Mouse (Mus musculus) kidney, postnatal 4 days (tissue): ENCODE measurements around the gene 4930558K02Rik.
A peak's percentile ranks its signal among the peaks of the same experiment; 100 is the strongest.

Experiments used
- DNase-seq, 2 experiments: peaks; one replicate each; pipeline ENCODE4 v3.0.0; 2021; ENCODE audit warnings: mixed read lengths in 2 of 2

The 4930558K02Rik gene

DNA sequence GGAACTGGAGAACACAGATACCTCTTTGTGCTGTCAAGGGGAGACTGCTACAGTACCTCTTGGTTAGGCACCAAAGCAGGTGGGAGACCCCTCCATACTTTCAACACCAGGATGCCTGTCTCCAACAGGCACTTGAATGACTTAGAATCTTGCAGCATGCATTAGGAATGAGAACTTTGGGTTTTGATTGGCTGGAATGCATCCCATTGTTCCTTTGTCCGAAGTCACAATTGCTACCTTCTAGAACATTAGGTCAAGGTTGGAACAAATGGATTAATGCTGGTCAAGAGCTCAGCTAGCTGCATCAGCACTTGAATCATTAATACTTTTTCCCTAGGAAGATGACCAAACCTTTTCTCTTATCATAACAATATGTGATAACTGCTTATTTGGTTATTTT is at the start of gene 4930558K02Rik:
TSS of gene 4930558K02Rik (minus strand) at position 101 of the 400 bp plus-strand sequence.
- DNase-seq, result no peak

DNA sequence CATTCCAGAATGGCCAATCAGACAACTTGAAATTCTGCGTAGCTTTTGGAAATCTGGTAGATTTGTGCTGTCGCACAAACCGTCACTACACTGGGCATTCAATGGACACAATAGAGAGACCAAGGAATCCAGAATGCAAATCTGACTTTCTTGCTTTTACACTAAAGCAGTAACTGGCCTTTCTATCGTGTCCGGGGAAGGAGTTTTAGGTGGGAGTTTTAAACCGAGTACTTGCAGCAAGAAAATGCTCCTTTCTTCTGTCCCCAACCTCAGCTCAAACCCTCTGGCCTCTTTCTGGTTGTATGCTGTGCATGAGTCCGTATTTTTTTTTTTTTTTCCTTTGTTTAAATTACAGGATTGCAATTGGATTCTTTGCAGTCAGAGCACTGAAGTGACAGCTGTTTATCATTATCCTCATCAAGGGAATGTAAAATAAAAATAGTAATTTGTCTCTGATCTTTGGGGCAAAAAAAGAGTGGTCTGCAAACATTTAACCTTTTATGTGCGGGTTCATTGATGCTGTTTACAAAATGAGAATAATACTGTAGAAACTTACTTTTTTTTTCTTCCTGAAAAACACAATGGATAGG is 44.3 kb upstream of the 4930558K02Rik start:
- DNase-seq, result no peak

DNA sequence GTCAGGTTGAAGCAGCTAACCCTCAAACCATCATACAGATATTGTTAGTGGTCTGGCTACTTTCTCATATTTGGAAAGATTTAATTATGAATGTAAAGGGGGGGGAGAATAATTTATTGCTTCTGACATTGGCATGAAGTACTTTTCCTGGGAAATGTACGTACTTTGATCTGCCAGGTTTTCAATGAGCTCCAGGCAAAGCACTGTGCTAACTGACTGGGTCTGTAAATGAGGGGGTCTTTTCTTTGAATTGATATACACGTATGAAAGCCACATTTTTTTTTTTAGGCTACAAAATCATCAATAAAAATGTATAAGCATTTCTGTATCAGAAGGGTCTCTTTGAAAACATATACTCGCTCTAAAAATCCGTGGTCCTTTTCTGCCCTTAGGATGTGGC is 41.3 kb upstream of the 4930558K02Rik start:
- DNase-seq, result no peak

DNA sequence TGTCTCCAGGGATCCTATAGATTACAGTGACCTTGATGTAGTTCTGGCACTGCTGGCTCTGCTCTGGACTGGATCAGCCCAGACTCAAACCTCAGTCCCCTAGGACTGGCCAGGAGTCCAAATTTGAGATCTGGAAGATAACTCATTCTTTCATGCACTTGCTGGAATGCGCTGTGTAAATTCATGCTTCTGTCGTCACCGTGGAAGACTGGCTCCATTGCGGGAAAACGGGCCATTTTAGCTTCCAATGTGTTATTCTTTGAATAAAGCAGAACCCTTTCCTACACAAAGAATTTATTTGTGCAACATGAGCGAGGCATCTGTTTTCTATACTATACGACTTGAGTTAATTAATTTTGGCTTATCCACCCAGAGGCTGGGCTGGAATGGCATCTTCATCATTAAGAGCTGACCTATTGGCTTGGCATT is 40.9 kb upstream of the 4930558K02Rik start:
- no peak for DNase-seq

DNA sequence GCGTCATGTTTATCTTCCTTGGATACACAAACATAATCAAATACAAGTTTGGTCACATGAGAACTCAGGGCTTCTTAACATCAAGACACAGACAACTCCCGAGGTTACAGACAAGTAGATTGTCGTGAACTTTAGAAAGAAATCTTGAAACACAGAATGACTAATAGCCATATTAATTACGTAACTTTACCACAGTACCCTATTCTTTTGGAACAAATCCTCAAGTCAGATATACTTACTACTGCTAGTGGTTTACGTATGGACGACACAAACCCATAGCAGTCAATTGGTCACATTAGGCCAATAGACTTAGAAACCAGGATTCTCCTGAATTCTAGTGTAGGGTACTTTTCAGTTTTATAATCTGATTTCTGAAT is 39.2 kb upstream of the 4930558K02Rik start:
- no peak for DNase-seq

DNA sequence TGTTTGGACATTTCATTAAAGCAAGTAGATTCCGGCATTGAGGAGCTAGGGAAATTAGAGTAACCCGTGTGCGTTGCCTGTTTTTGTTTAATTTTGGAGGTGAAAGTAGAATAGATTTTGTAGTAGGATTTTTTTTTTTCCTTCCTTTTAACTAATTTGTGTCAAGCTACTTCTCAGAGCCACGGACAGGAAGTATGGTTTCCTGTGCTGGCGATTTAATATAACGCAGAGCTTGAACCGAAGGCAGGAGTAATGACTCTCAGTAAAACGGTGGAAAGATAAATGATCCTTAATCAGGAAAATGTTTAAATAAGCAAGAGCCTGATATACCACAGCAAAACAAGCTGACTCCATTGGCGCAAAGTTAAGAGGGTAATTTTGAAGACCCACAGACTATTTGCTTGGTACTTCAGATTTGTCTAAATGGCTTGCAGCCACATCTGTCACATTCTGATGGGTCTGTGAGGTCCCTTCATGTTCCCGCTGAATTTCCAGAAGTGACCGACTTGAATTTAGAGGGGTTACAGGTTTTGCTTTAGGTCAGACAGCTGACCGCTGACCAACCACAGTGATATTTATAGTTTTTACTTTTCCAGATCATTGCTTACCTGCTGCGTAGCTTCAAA is 38.7 kb upstream of the 4930558K02Rik start:
- no peak for DNase-seq

DNA sequence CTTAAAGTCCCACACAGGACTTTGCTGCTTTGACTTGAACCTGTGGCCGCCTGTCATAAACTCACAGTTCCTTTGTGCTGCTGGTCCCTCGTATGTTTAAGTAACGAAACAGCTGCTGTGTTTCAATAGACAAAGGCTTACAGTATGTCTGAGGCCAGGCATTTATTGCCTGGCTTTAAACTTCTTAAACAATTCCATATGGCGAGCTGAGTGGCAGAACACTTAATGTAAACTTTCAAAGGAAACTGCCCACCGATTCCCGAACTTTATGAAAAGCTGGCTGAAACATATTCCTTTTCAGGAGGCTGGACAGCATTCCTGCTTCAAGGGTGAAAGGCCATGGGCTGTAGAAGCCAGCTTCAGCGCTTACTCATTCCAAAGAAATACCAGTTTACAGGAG is 37.5 kb upstream of the 4930558K02Rik start:
- no peak for DNase-seq

DNA sequence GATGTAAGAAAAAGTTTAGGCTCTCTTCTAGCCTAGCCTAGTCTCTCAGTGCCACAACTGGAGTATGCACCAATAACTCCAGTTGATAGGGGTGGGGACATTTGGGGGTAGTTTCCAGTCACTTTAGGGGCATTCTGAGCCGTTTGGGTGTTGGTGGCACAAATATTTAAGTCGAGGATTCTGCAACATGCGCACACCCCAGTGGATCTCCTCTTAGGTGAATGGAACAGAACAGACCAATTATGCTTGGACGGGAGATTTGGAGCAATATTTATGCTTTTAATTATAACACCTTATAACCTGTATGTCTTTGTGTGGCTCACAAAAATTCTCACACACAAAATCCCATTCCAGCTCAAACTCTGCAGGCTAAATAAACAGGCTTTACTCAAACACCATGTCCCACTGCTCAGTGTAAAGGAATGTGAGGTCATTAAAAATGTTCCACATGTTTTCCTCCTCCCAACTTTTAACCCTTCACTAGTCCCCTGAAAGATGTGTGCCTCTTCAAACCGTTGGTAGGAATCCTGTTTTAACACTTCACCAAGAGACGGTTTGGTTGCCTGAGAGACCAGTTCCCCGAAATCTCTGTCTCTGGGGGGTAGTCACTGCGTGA is 35.9 kb upstream of the 4930558K02Rik start:
- no peak for DNase-seq

DNA sequence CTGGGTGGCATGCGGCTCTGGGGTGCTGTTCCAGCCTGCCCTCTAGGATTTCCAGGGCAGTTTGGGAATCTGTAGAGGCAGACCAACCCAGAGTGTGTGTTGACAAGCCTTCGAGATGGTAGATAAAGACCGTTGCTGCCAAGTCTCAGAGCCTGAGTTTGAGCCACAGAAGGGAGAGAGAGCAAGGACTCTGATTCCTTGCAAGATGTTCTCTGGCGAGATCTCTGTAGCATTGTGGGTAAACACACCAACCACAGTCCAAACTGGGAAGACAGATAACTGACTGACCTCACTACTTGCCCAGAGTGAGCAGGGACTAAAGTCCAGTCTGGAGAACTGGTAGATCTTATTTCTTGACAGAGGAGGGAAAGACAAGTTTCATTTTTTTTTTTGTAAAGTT is 34.1 kb upstream of the 4930558K02Rik start:
- no peak for DNase-seq

DNA sequence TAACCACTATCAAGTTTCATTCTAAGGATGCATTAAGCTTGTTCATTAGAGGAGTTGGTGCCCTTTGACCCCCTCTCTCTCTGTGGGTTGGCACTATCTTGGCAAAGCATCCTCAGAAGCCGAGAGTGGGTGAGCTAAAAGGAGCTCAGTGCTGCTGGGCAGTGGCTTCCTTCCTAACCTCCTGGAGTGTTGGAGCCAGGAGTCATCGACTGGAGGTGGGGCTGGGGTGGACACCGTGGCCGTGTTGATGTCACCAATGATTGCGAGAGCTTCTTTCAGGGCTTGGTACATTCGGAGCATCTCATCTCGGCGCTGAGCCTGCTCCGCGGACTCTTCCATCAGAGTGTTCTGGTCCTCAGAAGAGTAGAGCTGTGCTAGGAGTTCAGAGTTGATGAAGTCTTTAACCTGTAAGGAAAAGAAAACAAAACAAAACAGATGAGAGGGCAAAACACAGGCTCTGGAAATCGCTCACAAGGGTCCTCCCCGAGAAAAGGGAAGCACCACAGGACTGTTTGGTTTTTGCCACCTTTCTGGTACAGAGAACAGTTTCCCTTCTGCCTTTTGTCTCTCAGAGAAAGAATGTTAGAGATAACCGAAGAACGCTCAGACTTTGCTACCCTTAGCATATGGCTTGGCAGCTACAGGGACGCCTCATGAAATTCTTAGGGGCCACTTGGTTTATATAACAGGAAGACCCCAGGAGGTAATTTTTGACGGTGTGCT is 32.2 kb upstream of the 4930558K02Rik start:
- no peak for DNase-seq

DNA sequence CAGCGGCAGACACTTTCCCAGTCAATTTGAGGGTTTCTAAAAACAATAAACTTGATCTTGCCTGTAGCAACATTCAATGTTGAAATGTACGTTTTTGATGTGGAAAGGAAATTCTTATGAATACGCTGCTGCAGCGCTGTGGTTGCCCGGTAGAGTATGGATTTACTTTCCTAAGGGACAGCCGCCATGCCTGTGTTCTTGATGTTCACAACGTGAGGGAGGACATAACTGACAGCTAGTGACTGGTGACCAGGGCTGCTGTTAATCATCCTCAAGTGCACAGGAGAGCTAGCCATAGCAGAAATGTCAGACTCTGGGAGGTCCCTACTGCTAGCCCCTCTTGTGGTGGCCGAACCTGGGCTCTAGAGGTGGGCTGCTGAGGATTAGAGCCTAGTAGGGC is 29.6 kb upstream of the 4930558K02Rik start:
- no peak for DNase-seq

DNA sequence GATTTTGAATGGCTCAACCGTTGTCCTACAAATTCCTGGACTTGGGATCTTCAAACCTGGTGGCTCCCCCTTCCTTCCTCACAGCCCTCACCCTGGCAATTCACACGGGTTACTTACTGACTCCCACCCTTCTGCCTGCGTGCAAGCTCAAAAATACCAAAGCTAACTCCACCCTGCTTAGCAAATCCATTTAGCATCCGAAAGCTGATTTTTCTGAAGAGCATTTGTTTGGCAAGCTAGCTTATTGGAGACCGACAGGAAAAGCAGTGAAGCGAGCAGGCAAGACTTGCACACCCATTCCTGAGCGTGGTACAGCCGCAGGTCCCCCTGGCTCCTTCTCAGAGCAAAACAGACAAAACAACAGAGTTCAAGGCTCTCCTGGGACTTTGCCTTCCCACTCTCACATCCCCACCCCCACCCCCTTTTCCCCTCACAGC is 29.2 kb upstream of the 4930558K02Rik start:
- peak in 1 of 2 experiments; percentile 48 for DNase-seq

DNA sequence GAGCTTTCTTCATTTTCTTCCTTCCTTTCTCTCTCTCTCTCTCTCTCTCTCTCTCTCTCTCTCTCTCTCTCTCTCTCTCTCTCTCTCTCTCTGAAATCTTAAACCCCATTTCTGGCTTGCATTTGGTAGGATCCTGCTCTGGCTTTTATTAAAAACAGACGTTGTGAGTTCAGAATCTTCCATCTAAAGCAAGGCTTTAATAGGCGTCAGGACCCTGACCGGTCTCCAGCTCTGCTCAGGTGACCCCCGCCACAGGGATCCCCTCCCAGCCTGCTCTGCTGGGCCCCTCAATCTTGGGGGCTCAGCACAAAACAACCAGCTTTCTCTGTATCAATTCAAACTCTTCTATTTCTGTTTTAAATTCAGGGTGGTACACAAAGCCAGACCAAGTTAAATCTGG is 28.8 kb upstream of the 4930558K02Rik start:
- no peak for DNase-seq

DNA sequence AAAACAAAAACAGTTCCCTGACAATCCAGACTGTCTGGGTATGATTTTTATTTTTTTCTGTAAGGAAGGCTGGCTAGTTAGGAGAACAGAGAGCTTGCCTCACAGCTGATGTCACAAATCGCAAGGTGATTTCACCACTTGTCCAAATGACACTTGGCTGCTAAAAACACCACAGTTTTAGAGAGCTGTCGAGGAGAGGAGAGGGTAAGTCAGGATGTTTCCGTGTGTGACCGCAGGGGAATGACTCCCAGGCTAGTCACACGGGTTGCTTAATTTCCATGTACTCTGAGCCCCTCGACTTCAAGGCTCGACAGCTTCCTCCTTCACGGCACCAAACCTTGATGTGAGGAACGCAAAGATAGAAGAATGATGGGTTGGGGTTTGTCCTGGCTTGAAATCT is 26.7 kb upstream of the 4930558K02Rik start:
- no peak for DNase-seq

DNA sequence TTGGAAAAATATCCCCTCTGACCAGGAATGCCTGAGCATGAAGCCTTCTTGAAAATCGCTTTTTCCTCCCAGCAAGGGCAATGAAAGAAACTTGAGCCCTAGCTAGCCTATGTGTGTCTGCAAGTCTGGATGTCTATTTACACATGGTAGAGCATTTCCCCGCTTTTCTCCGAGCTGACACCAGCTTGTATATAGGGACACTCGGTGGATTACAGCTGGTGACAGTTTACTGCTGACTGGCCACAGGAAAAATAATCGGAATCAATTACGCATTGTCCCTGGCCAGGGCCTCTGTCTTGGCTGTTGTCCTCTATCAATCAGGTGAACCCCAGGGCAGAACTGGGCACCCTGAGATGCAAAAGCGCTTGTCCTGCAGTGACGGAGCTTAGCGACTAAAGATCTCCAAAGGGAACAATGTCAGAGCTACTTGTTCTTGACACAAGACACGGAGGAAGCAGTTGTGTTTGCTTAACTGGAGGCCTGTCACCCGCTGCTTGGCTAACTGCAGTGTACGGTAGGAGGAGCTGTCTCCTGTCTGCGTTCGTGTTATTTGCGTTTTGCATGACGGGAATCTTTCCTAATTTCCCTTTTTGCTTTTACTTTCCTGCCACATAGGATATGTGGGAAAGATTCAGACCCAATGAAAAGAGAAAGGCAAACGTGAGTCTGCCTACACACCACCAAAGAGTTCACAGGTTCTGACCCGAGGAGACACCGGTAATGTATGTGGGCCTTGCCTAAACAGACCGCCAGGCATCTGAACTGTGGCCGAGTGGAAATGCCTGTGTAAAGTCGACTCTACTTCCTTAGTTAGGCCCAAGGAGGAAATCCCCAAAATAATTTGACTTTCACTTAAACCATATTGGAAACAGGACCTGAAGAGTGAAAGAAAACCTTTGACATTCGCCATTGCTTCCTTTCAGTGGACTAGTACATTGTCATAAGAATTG is 25.7 kb upstream of the 4930558K02Rik start:
- DNase-seq, result peak; percentile 72 to 83

DNA sequence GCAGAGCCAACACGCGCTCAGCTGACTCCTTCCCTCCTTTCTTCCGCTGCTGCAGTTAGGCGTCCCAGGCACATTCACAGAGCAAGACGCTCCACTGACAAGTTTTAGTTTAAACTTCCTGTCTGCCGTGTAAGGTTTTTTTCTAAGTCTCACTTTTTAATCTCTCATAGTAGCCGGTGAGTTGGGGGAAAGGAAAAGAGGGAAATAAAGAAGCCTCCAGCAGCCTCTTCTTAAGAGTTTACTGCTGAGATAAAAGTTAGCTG is 25.0 kb upstream of the 4930558K02Rik start:
- no peak for DNase-seq

DNA sequence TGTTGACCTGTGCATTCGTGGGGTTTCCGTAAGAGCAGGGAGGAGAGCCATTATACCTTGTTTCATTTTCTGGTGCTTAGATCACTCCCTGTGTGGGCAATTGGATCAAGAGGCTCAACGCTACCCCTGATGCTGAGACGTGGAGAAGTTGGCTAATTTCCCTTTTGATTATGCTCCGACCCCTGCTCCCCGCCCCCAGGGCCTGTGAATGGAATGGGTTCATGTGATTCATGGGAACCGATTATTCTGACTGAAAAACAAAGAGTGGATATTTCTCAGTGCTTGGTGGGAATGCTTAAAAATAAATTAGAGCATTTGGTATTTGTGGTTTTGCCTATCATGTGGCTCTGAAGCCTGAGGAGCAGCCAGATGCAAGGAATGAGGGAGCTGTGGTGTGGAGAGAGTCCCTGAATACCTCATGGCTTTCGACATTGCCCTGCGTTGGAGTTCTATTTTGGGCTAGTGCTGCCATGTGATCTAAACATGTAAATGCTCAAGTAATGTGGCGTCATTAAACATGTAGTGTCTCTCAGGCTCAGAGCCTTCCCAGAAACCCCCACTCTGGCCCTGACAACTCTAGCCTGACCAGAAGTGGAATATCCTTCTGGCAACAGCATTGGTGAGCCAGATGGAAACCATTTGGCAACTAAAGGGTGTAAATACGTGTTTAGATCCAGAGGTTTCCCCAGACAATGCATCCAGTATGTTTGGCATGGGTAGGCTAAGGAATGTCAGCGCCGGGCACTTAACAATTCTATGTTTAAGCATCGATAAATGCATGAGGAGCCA is 24.5 kb upstream of the 4930558K02Rik start:
- no peak for DNase-seq

DNA sequence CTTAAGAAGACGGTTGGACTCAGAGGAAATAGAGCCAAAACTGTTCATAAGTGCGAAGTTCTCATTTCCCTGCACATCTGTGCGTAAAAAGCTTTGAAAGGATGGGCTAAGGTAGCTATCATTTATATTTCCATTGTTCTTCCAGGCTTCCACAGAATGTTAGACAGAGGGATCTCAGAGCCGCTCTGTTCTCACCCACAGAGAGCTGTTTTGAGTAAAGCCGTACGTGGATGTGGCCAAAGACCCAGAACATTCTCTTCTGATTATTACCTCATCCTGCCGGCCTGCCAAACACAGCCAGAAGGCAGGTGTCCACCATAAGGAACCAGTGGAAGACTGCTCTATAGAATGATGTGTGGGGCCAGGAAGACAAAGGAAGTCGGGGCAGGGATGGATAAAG is 21.9 kb upstream of the 4930558K02Rik start:
- no peak for DNase-seq

DNA sequence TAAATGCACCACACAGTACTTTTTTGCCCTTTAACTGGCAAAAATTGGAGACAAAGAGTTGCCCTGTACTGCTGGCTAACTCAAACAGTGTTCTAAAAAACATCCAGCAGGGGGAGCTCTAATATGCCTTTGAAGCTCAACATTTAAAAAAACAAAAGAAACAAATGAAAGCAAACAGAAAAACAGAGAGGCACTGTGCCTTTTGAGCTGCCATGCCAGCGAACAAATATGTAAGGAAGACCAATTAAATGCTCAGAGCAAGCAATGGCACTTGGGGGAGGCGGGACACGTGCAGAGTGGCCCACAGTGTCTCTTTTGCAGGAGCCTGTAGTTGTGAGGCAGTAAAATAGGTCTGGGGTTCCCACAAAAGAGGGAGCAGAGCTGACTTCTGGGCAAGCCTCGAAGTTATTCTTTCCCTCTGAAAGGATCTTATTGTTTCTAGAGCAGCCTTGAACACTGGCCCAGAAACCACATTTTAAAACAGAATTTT is 20.5 kb upstream of the 4930558K02Rik start:
- DNase-seq, result peak; percentile 47 to 64

DNA sequence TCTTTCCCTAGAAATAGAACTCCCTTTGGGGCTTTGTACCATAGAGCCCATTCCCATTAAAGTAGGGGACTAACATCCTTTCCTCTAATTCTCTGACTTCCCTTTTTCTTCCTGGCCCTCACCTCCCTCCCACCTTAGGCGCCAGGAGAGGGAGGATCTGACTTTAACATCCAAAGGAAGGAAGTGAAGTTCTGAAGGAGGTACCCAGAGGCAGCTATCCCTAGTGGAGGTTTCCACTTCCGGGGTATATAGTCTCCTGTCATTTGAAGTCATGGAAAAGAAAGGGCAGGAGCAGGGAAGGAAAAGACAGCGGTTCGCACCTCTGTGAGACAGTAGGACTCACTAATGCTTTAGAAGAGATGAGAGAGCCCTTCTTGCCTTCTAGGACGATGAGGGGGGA is 19.9 kb upstream of the 4930558K02Rik start:
- DNase-seq, result no peak

DNA sequence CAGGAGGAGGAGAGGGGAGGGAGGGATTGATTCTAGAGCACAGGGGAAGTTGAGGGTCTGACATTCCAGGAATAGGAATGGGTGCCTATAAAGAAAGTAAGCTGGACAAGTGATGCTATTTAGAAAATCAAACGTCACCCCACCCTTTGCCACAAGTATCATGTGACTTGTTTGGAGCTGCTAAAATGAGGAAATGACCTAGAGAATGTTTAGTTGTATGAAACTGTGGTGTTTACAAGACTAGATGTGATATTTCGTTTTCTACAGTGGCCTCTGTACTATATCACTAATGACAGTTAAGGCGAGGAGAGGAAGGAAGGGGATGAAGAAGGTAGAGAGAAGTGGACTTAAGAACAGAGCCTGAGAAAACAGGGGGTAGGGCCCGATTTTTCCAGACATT is 19.3 kb upstream of the 4930558K02Rik start:
- no peak for DNase-seq

DNA sequence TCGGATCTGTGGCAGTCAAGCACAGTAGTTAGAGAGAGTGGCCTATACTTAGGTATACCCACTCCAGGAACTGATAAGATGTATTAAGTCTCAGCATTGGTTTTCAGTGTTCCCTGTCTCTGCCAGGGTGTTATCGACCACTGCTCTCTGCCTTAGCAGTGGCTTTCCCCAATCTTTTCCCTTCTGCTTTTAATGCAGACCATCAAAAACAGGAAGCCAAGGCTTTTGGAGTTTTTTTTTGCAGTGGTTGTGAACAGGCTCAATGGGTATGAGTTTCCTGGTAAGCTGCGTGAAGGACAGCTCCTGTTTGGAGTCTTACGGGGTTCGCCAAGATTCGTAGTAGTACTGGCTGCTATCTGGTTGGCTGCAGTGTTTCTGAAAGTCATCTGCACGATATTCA is 13.0 kb upstream of the 4930558K02Rik start:
- DNase-seq, result no peak
